Mouse (Mus musculus) cerebellum, adult 2 months (tissue): ENCODE results near the gene Ccpg1.

Experiments
- CTCF ChIP-seq: fragments of 200-500 bp; IDR thresholded peaks from 2 replicates; pipeline ENCODE4 v1.5.1; 2011; ENCODE audit warnings: low read depth, mild to moderate bottlenecking, control low read depth, low read length, moderate library complexity, borderline replicate concordance; ENCODE audit not compliant: insufficient read depth
- POLR2A ChIP-seq: fragments of 200-500 bp; IDR thresholded peaks from 2 replicates; pipeline ENCODE4 v1.6.1; 2011; ENCODE audit warnings: low read length, control low read depth, borderline replicate concordance; ENCODE audit not compliant: insufficient read depth

DNA sequence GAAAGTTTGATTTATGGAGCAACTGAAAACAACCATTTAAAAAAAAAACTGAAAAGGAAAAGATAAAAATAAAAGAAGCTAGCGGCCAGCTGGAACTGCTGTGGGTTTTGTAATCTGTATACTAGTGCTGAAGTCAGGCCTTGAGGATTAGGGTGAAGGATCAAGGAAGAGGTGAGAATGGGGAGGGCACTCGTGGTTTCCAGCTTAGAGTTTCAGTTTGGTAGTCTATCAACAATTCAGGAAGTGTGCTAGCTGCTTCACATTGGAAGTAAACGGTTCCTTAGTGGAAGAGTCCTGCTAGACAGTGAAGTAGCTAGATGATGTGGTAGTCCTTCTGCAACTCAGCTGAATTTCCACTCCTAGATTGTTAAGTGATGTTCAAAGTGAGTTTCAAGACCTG lies 23.2 kb downstream of the Ccpg1 start:
- TF ChIP-seq CTCF = no peak
- no peak for TF ChIP-seq POLR2A
